Mouse (Mus musculus) small intestine, adult 2 months (tissue): Measurements from ENCODE around the gene Cxcr5.

ENCODE experiments used
- CTCF ChIP-seq: fragments of 200-500 bp; IDR thresholded peaks from 2 replicates; pipeline ENCODE4 v1.5.1; 2012; ENCODE audit warnings: low read depth, mild to moderate bottlenecking, control low read depth, inconsistent platforms, low read length, moderate library complexity, mixed read lengths; ENCODE audit not compliant: insufficient replicate concordance, insufficient read length; ENCODE audit errors: extremely low read depth
- POLR2A ChIP-seq: fragments of 200-500 bp; IDR thresholded peaks from 2 replicates; pipeline ENCODE4 v1.6.1; 2012; ENCODE audit warnings: low read depth, mild to moderate bottlenecking, control low read depth, inconsistent platforms, low read length, moderate library complexity

GRCm38 (mm10) chr9:44487441-44487840, 74.2 kb downstream of the Cxcr5 start:
- TF ChIP-seq CTCF (no peak), POLR2A (no peak)
